Mouse (Mus musculus) CH12.LX (cell line): Measurements from ENCODE around the gene Gm20388. TPM values are rescaled to one million over a fixed set of nuclear protein-coding genes. Genes with fewer than 3 reads are reported as not detected.

Source experiments
- DNase-seq: peaks from one replicate; pipeline ENCODE4 v3.0.0-alpha.2; 2013; ENCODE audit errors: extremely low read depth
- H3K27ac ChIP-seq: 2 replicates; pipeline ENCODE4 v1.5.1; 2012; ENCODE audit warnings: low read depth, mild to moderate bottlenecking, control low read depth, moderate library complexity; ENCODE audit not compliant: insufficient read depth
- H3K27me3 ChIP-seq: replicated peaks from 2 replicates; pipeline ENCODE3; 2012; ENCODE audit warnings: inconsistent platforms
- H3K36me3 ChIP-seq, 2 experiments: replicated peaks in 1 of 2; 2 replicates each; pipeline versions ENCODE3 to v1.6.1; 2012; ENCODE audit warnings: inconsistent platforms in 1 of 2, low read length in 1 of 2, mild to moderate bottlenecking in 1 of 2, mixed read lengths in 1 of 2, moderate library complexity in 1 of 2; ENCODE audit not compliant: control insufficient read depth in 1 of 2, insufficient read depth in 1 of 2
- H3K4me1 ChIP-seq, 2 experiments: 2 replicates each; pipeline ENCODE4 v1.6.1; 2012; ENCODE audit warnings: inconsistent platforms in 1 of 2, moderate library complexity in 1 of 2; ENCODE audit not compliant: insufficient read depth in 2 of 2, control insufficient read depth in 1 of 2
- H3K4me2 ChIP-seq: 2 replicates; pipeline ENCODE4 v1.6.1; 2012; ENCODE audit warnings: low read depth, mild to moderate bottlenecking, control low read depth; ENCODE audit not compliant: poor library complexity, insufficient read depth, severe bottlenecking
- H3K4me3 ChIP-seq, 3 experiments: fragments of 150-350 bp in 1 of 3; sonication (generic) in 1 of 3; replicated peaks in 1 of 3; 2 replicates each; pipeline versions ENCODE3 to v1.5.1; 2011 to 2012; ENCODE audit warnings: low read depth in 2 of 3, low read length in 2 of 3, mild to moderate bottlenecking in 2 of 3, moderate library complexity in 2 of 3, control low read depth in 1 of 3, improper control_type of control experiment in 1 of 3, inconsistent platforms in 1 of 3, mixed read lengths in 1 of 3; ENCODE audit not compliant: poor library complexity in 1 of 3
- H3K79me2 ChIP-seq: replicated peaks from 2 replicates; pipeline ENCODE4 v1.6.1; 2012; ENCODE audit warnings: mild to moderate bottlenecking, moderate library complexity; ENCODE audit not compliant: control insufficient read depth, poor library complexity, insufficient read depth, severe bottlenecking; ENCODE audit errors: extremely low read depth
- H3K9ac ChIP-seq: 2 replicates; pipeline ENCODE4 v1.6.1; 2012; ENCODE audit warnings: low read depth, mild to moderate bottlenecking, control low read depth, moderate library complexity; ENCODE audit not compliant: insufficient read depth
- H3K9me3 ChIP-seq: replicated peaks from 2 replicates; pipeline ENCODE3; 2012; ENCODE audit warnings: low read length, inconsistent platforms, mixed read lengths
- BHLHE40 ChIP-seq: IDR thresholded peaks from 2 replicates; pipeline ENCODE4 v1.6.1; 2011; ENCODE audit warnings: mild to moderate bottlenecking, low read depth, low read length, improper control_type of control experiment
- CHD1 ChIP-seq: IDR thresholded peaks from 2 replicates; pipeline ENCODE4 v1.6.1; 2012; ENCODE audit warnings: low read depth, low read length, improper control_type of control experiment, inconsistent platforms
- CHD2 ChIP-seq: IDR thresholded peaks from 2 replicates; pipeline ENCODE4 v1.6.1; 2011; ENCODE audit warnings: low read length, improper control_type of control experiment
- CTCF ChIP-seq, 2 experiments: IDR thresholded peaks in 1 of 2; conservative IDR thresholded peaks in 1 of 2; 2 replicates each; pipeline ENCODE4 v1.5.1; 2011 to 2012; ENCODE audit warnings: low read depth in 2 of 2, low read length in 2 of 2, improper control_type of control experiment in 1 of 2, inconsistent platforms in 1 of 2, mild to moderate bottlenecking in 1 of 2, moderate library complexity in 1 of 2
- E2F4 ChIP-seq: IDR thresholded peaks from 2 replicates; pipeline ENCODE4 v1.6.1; 2011; ENCODE audit warnings: low read depth, low read length, improper control_type of control experiment; ENCODE audit not compliant: insufficient replicate concordance
- ELF1 ChIP-seq: IDR thresholded peaks from 2 replicates; pipeline ENCODE4 v1.6.1; 2014; ENCODE audit warnings: low read depth, mild to moderate bottlenecking, inconsistent platforms, low read length, improper control_type of control experiment
- EP300 ChIP-seq: IDR thresholded peaks from 2 replicates; pipeline ENCODE4 v1.6.1; 2011; ENCODE audit warnings: low read length, improper control_type of control experiment
- ETS1 ChIP-seq: conservative IDR thresholded peaks from 2 replicates; pipeline ENCODE4 v1.6.1; 2012; ENCODE audit warnings: low read depth, mild to moderate bottlenecking, inconsistent platforms, low read length, improper control_type of control experiment, moderate library complexity
- GABPA ChIP-seq: IDR thresholded peaks from 2 replicates; pipeline ENCODE4 v1.6.1; 2012; ENCODE audit warnings: low read depth, low read length, improper control_type of control experiment, inconsistent platforms; ENCODE audit not compliant: insufficient replicate concordance
- HCFC1 ChIP-seq: IDR thresholded peaks from 2 replicates; pipeline ENCODE4 v1.6.1; 2012; ENCODE audit warnings: low read depth, mild to moderate bottlenecking, inconsistent platforms, low read length, improper control_type of control experiment
- IRF4 ChIP-seq: IDR thresholded peaks from 2 replicates; pipeline ENCODE4 v1.6.1; 2014; ENCODE audit warnings: low read depth, mild to moderate bottlenecking, inconsistent platforms, low read length, improper control_type of control experiment
- JUN ChIP-seq: IDR thresholded peaks from 2 replicates; pipeline ENCODE4 v1.6.1; 2011; ENCODE audit warnings: low read depth, mild to moderate bottlenecking, low read length, improper control_type of control experiment, moderate library complexity; ENCODE audit not compliant: insufficient read depth
- JUND ChIP-seq: conservative IDR thresholded peaks from 2 replicates; pipeline ENCODE4 v1.6.1; 2011; ENCODE audit warnings: low read depth, low read length, improper control_type of control experiment
- KAT2A ChIP-seq: IDR thresholded peaks from 2 replicates; pipeline ENCODE4 v1.6.1; 2012; ENCODE audit warnings: low read length, improper control_type of control experiment, inconsistent platforms; ENCODE audit not compliant: insufficient replicate concordance
- MAFK ChIP-seq: IDR thresholded peaks from 2 replicates; pipeline ENCODE4 v1.6.1; 2011; ENCODE audit warnings: low read length, improper control_type of control experiment; ENCODE audit not compliant: insufficient replicate concordance
- MAX ChIP-seq: IDR thresholded peaks from 2 replicates; pipeline ENCODE4 v1.6.1; 2011; ENCODE audit warnings: low read length, improper control_type of control experiment
- MAZ ChIP-seq: IDR thresholded peaks from 2 replicates; pipeline ENCODE4 v1.6.1; 2012; ENCODE audit warnings: low read depth, mild to moderate bottlenecking, inconsistent platforms, low read length, improper control_type of control experiment, moderate library complexity
- MEF2A ChIP-seq: IDR thresholded peaks from 2 replicates; pipeline ENCODE4 v1.6.1; 2014; ENCODE audit warnings: low read depth, mild to moderate bottlenecking, inconsistent platforms, low read length, improper control_type of control experiment, borderline replicate concordance
- MXI1 ChIP-seq: IDR thresholded peaks from 2 replicates; pipeline ENCODE4 v1.6.1; 2011; ENCODE audit warnings: mild to moderate bottlenecking, low read depth, low read length, improper control_type of control experiment
- MYC ChIP-seq: IDR thresholded peaks from 2 replicates; pipeline ENCODE4 v1.6.1; 2011; ENCODE audit warnings: low read depth, mild to moderate bottlenecking, improper control_type of control experiment, low read length
- NELFE ChIP-seq: IDR thresholded peaks from 2 replicates; pipeline ENCODE4 v1.6.1; 2011; ENCODE audit warnings: low read depth, low read length, improper control_type of control experiment
- NRF1 ChIP-seq: IDR thresholded peaks from 2 replicates; pipeline ENCODE4 v1.6.1; 2014; ENCODE audit warnings: low read depth, mild to moderate bottlenecking, inconsistent platforms, low read length, improper control_type of control experiment, moderate library complexity
- PAX5 ChIP-seq: IDR thresholded peaks from 2 replicates; pipeline ENCODE4 v1.6.1; 2012; ENCODE audit warnings: low read length, inconsistent platforms, mixed read lengths
- POLR2A ChIP-seq: IDR thresholded peaks from 2 replicates; pipeline ENCODE4 v1.6.1; 2011; ENCODE audit warnings: low read depth, mild to moderate bottlenecking, improper control_type of control experiment, low read length
- POLR2AphosphoS2 ChIP-seq: IDR thresholded peaks from 2 replicates; pipeline ENCODE4 v1.6.1; 2011; ENCODE audit warnings: low read depth, low read length, improper control_type of control experiment
- RAD21 ChIP-seq: IDR thresholded peaks from 2 replicates; pipeline ENCODE4 v1.6.1; 2011; ENCODE audit warnings: low read depth, mild to moderate bottlenecking, low read length, improper control_type of control experiment, moderate library complexity
- RCOR1 ChIP-seq: conservative IDR thresholded peaks from 2 replicates; pipeline ENCODE4 v1.6.1; 2012; ENCODE audit warnings: low read depth, mild to moderate bottlenecking, inconsistent platforms, low read length, improper control_type of control experiment
- SIN3A ChIP-seq: IDR thresholded peaks from 2 replicates; pipeline ENCODE4 v1.6.1; 2012; ENCODE audit warnings: low read length, improper control_type of control experiment, inconsistent platforms
- SMC3 ChIP-seq: IDR thresholded peaks from 2 replicates; pipeline ENCODE4 v1.6.1; 2011; ENCODE audit warnings: low read depth, low read length, improper control_type of control experiment
- TBP ChIP-seq: conservative IDR thresholded peaks from 2 replicates; pipeline ENCODE4 v1.6.1; 2011; ENCODE audit warnings: low read depth, low read length, improper control_type of control experiment
- TCF12 ChIP-seq: IDR thresholded peaks from 2 replicates; pipeline ENCODE4 v1.6.1; 2014; ENCODE audit warnings: low read depth, mild to moderate bottlenecking, inconsistent platforms, low read length, improper control_type of control experiment
- UBTF ChIP-seq: IDR thresholded peaks from 2 replicates; pipeline ENCODE4 v1.6.1; 2012; ENCODE audit warnings: low read depth, mild to moderate bottlenecking, inconsistent platforms, low read length, improper control_type of control experiment, moderate library complexity
- USF1 ChIP-seq: IDR thresholded peaks from 2 replicates; pipeline ENCODE4 v1.6.1; 2014; ENCODE audit warnings: low read depth, mild to moderate bottlenecking, inconsistent platforms, low read length, improper control_type of control experiment
- USF2 ChIP-seq: conservative IDR thresholded peaks from 2 replicates; pipeline ENCODE4 v1.6.1; 2011; ENCODE audit warnings: low read depth, low read length, improper control_type of control experiment
- ZC3H11A ChIP-seq: IDR thresholded peaks from 2 replicates; pipeline ENCODE4 v1.6.1; 2012; ENCODE audit warnings: low read depth, mild to moderate bottlenecking, inconsistent platforms, low read length, improper control_type of control experiment
- ZKSCAN1 ChIP-seq: IDR thresholded peaks from 2 replicates; pipeline ENCODE4 v1.6.1; 2012; ENCODE audit warnings: low read depth, inconsistent platforms, low read length, improper control_type of control experiment, borderline replicate concordance
- ZMIZ1 ChIP-seq: IDR thresholded peaks from 2 replicates; pipeline ENCODE4 v1.6.1; 2012; ENCODE audit warnings: low read depth, mild to moderate bottlenecking, inconsistent platforms, low read length, improper control_type of control experiment
- ZNF384 ChIP-seq: IDR thresholded peaks from 2 replicates; pipeline ENCODE4 v1.6.1; 2012; ENCODE audit warnings: low read depth, low read length, improper control_type of control experiment, inconsistent platforms
- dilution Hi-C: fragments of 300-500 bp; cut with MboI; formaldehyde crosslinking; loops from 2 replicates; pipeline ENCODE4 v1.14.3; 2020; ENCODE audit warnings: low sequenced_read_pairs; ENCODE audit not compliant: extremely low pct_unique_long_range_greater_than_20kb, extremely low pct_ligation_motif_present
- in situ Hi-C: fragments of 300-500 bp; cut with MboI; formaldehyde crosslinking; loops from 3 replicates; pipeline ENCODE4 v1.14.3; 2019; ENCODE audit warnings: low sequenced_read_pairs, low pct_ligation_motif_present, low pct_unique_long_range_greater_than_20kb, mixed read lengths
- polyA plus RNA-seq: library from polyadenylated mRNA; unstranded; fragments of >175 nt; gene quantifications from 2 replicates; pipeline ENCODE4 v1.2.1, GENCODE M21; 2012; ENCODE audit warnings: low read depth; ENCODE audit not compliant: insufficient read length
- total RNA-seq, 2 experiments: library from RNA; depleted of rRNA; stranded (reverse); fragments of 300-350 nt in 1 of 2; fragments of >200 nt in 1 of 2; gene quantifications; 2 replicates each; pipeline ENCODE4 v1.2.3; 2012 to 2014

Gm20388 gene
- total and polyA plus RNA-seq, 3 experiments = 14.8 to 26.3 (median 22.2) TPM

DNA sequence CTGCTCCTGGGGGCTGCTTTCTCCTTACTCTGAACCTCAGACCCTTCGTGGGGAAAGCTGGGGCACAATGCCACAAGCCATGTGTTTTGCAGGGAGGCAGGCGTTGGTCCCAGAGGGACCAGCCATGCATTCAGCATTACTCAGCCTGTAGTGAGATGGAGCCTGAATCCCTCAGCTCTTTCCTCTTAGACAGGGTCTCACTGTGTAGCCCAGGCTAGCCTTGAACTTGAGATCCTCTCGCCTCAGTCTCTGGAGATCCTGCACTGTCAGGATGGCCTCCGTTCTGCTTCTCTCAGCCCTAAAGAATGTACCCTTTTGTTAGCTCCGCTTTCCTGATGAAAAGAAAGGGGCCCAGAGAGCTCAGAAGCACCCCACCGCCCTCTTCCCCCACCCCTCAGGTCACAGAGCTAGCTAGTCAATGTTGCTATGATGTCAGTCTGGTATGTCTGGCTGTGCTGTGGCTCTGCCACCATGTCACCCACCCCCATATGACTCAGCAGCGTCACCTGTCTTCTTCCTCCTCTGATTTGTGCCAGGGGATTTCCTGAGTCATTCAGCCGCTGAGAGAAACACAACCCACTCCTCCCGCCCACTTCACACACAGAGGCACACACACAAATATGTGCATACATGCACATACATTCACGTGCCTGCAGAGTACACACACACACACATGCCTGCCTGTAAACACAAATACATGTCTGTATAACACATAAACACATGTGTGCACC is 314.9 kb downstream of the Gm20388 start:
- H3K27me3 ChIP-seq = no peaks in the 10 kb centered on the region
- peak overlapping the region; percentile 41; the same call in 1 of the 2 replicates for H3K9ac ChIP-seq
- H3K4me2 ChIP-seq = peak overlapping the region; percentile 37
- peak; percentile 87 for DNase-seq
- dilution Hi-C loops = no loop called here
- peaks cover 11% of the 10 kb centered on the region for H3K9me3 ChIP-seq
- no peaks in the 10 kb centered on the region for H3K36me3 ChIP-seq
- peak overlapping the region in 2 of 3 experiments; percentile 7 to 26 for H3K4me3 ChIP-seq
- H3K4me1 ChIP-seq = peaks cover 39 to 55% of the 10 kb centered on the region in 2 experiments
- TF ChIP-seq RCOR1 = 0 out of 2 replicates have a peak, but pooled peaks have one; percentile 50
- TF ChIP-seq USF1 = no peak
- TF ChIP-seq IRF4 = peak; percentile 83; the same call in 1 of the 2 replicates
- TF ChIP-seq NELFE = no peak
- TF ChIP-seq ETS1 = peak; percentile 93
- peak; percentile 26; the same call in 1 of the 2 replicates for TF ChIP-seq CHD2
- TF ChIP-seq EP300 = peak; percentile 84
- peak; percentile 63 for TF ChIP-seq MXI1
- TF ChIP-seq ZC3H11A = no peak
- no peak for TF ChIP-seq ZNF384
- TF ChIP-seq PAX5 = no peak
- peak; percentile 1; the same call in 1 of the 2 replicates for TF ChIP-seq SMC3
- TF ChIP-seq BHLHE40 = peak; percentile 94
- peak; percentile 92 for TF ChIP-seq MAFK
- TF ChIP-seq MAZ = no peak
- no peak for TF ChIP-seq USF2
- TF ChIP-seq POLR2AphosphoS2 = no peak
- TF ChIP-seq GABPA = no peak
- no peak; the same call in 1 of the 2 replicates for TF ChIP-seq MYC
- TF ChIP-seq POLR2A = peak; percentile 29; the same call in 1 of the 2 replicates
- TF ChIP-seq E2F4 = no peak
- TF ChIP-seq MAX = 0 out of 2 replicates have a peak, but pooled peaks have one; percentile 46
- peak; percentile 21; the same call in 1 of the 2 replicates for TF ChIP-seq HCFC1
- TF ChIP-seq MEF2A = no peak; the same call in 1 of the 2 replicates
- no peak for TF ChIP-seq ZKSCAN1
- TF ChIP-seq NRF1 = no peak
- no peak for TF ChIP-seq CHD1
- peak; percentile 44; the same call in 1 of the 2 replicates for TF ChIP-seq ELF1
- TF ChIP-seq CTCF (conservative IDR thresholded peaks at IDR 0.05 in 1 of 2, IDR thresholded peaks at IDR 0.05 in 1 of 2; ENCODE audit: low read depth in 2 of 2, low read length in 2 of 2) = peak in 1 of 2 experiments; percentile 29; a peak in 2 of 4 replicates
- peak; percentile 80 for TF ChIP-seq TCF12
- no peak; the same call in none of the 2 replicates for TF ChIP-seq JUND
- no peak for TF ChIP-seq RAD21
- peak; percentile 81 for TF ChIP-seq SIN3A
- no peak for TF ChIP-seq KAT2A
- TF ChIP-seq UBTF = no peak
- no peak for TF ChIP-seq TBP
- TF ChIP-seq JUN = peak; percentile 48; the same call in 1 of the 2 replicates
- no peak for TF ChIP-seq ZMIZ1
- peak overlapping the region; percentile 91 for H3K27ac ChIP-seq
- in situ Hi-C loops = no loop called here
- H3K79me2 ChIP-seq = no peaks in the 10 kb centered on the region
